In the genomic region with DNA sequence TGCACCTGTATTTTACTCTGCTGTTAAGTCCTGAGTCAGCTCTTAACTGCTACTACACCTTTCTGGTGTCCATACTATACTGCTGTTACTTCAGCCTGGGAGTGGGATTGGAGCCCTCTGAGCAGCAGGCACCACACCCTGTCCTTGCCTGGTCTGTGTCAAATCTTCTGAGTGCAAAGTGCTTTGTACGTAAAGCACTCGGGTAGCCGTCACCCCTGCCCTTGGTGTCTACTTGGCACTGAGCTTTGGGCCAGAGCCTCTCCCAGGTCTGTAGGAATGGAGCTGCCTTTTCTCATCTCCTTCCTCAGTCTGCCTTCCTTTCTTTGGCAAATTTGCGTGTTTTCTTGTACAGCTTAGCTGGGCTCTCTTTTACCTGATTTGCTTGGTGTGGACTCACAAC, we compare ENCODE assay signal across 13 mouse cellular contexts.
"Had no signal": no experiment of that assay in that cellular context is flagged by ENCODE, and none has a peak within 500 bp of the region (broad histone marks: within the 10 kb centered on the region; RNA-seq: fewer than 3 reads in every experiment).

No protein-coding gene starts in this region.

- H3K4me3 ChIP-seq: layer of hippocampus, adult 2 months; limb, embryonic 12.5 days; midbrain, embryonic 13.5 days had no signal

- H3K4me2 ChIP-seq: limb, embryonic 12.5 days; midbrain, embryonic 13.5 days had no signal

- H3K27me3 ChIP-seq: limb, embryonic 12.5 days; midbrain, embryonic 13.5 days had no signal

- H3K4me1 ChIP-seq: midbrain, embryonic 13.5 days had no signal

- H3K9me3 ChIP-seq: limb, embryonic 12.5 days; midbrain, embryonic 13.5 days had no signal

- DNase-seq: kidney, postnatal 10 days; kidney, postnatal 4 days; liver; lung, adult 2 months; lung, postnatal 36 days; right cerebral cortex, postnatal 14 days; thymus, adult 2 months; thymus, postnatal 25 days had no signal

- H3K27ac ChIP-seq: limb, embryonic 12.5 days; liver, embryonic 14.5 days; midbrain, embryonic 13.5 days had no signal

- H3K9ac ChIP-seq: limb, embryonic 12.5 days; liver, embryonic 14.5 days; midbrain, embryonic 13.5 days had no signal

- ATAC-seq: lung, postnatal 0 days; midbrain, embryonic 13.5 days had no signal
